Mouse (Mus musculus) spleen, adult 2 months (tissue): ENCODE measurements around the gene Ncor2.
A peak's percentile ranks its signal among the peaks of the same experiment; 100 is the strongest.

ENCODE experiments used
- CTCF ChIP-seq: fragments of 200-500 bp; IDR thresholded peaks from 2 replicates; pipeline ENCODE4 v1.5.1; 2011; ENCODE audit warnings: mild to moderate bottlenecking, inconsistent platforms; ENCODE audit not compliant: insufficient read depth, insufficient read length, insufficient replicate concordance; ENCODE audit errors: extremely low read depth
- POLR2A ChIP-seq: fragments of 200-500 bp; IDR thresholded peaks from 2 replicates; pipeline ENCODE4 v1.6.1; 2011; ENCODE audit warnings: low read depth, low read length, inconsistent platforms

- TF ChIP-seq POLR2A (no peak), CTCF (peak; percentile 89)
These were observed 10.6 kb upstream of the Ncor2 start for GRCm38 (mm10) chr5:125189625-125190024.
